Mouse (Mus musculus) testis, postnatal 14 days (tissue): ENCODE data around the gene Jag1.

ENCODE experiments used
- DNase-seq: peaks from one replicate; pipeline ENCODE4 v3.0.0; 2021; ENCODE audit warnings: low spot score

Gene Jag1

GRCm38 (mm10) chr2:137049906-137050305 is 66.5 kb downstream of the Jag1 start:
- no peak for DNase-seq

GRCm38 (mm10) chr2:137049367-137049766 is 67.1 kb downstream of the Jag1 start:
- no peak for DNase-seq

GRCm38 (mm10) chr2:137044122-137044521 is 72.3 kb downstream of the Jag1 start:
- no peak for DNase-seq
